Mouse (Mus musculus) thymus, postnatal 36 days (tissue): ENCODE data around the gene Olfr281.
A peak's percentile ranks its signal among the peaks of the same experiment; 100 is the strongest.
"Not testable (repeated sequence)": the region's sequence is repeated elsewhere in the genome, so short reads cannot be mapped to it uniquely, and the experiment has no call there.

Experiments
- DNase-seq, 2 experiments: peaks; one replicate each; pipeline ENCODE4 v3.0.0; 2022; ENCODE audit warnings: mixed read lengths in 2 of 2

Olfr281 gene

DNA sequence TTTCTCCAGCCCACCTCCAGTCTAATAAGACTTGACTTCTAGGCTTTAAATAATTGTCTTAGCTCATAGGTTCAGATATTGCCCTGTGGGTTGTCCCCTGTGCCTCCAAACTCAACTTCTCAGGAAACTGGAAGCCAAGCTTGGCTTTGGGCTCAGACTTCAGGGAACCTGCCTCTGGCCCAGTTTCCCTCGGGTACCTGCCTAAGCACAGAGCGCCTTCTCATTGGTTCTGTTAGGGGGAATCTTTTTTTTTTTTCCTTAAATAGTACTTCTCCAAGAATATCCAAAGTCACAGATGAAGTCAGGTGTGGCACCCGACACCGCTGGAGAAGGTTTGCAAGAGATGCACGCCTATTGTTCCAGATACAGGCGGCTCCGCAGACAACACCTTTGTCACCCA is at the start of gene Olfr281:
Olfr281 (plus strand) TSS at position 301 of the 400 bp plus-strand sequence.
- DNase-seq, result no peak

- no peak for DNase-seq
Measured at GRCm38 (mm10) chr15:98408406-98409060, 43.9 kb upstream of the Olfr281 start.

- no peak for DNase-seq
Measured at GRCm38 (mm10) chr15:98409635-98410034, 42.8 kb upstream of the Olfr281 start.

DNA sequence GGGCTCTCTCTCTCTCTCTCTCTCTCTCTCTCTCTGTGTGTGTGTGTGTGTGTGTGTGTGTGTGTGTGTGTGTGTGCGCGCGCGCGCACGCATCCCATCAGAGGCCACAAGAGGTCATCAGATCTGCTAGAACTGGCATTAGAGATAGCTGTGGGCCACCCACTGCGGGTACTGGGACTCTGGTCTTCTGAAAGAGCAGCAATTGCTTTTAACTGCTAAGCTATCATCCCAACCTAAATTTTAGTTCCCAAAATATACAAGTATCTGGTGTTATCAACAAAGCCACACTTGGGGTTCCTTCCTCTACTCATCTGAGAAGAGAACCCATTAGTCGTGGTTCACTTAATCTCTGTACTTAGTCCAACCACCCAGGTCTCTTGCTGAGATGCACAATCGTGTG is 42.1 kb upstream of the Olfr281 start:
- no peak for DNase-seq

- no peak for DNase-seq
Measured at GRCm38 (mm10) chr15:98415996-98416395, 36.4 kb upstream of the Olfr281 start.

DNA sequence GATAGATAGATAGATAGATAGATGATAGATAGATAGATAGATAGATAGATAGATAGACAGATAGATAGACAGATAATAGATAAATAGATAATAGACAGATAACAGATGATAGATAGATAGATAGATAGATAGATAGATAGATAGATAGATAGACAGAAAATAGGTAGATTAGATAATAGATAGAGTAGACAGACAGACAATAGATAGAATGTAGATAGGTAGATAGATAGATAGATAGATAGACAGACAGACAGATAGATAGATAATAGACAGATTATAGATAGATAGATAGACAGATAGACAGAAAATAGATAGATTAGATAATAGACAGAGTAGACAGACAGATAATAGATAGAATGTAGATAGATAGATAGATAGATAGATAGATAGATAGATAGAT is 35.6 kb upstream of the Olfr281 start:
- DNase-seq, result not testable (repeated sequence)

GRCm38 (mm10) chr15:98417285-98417684 is 35.1 kb upstream of the Olfr281 start:
- peak; percentile 5 to 8 for DNase-seq

DNA sequence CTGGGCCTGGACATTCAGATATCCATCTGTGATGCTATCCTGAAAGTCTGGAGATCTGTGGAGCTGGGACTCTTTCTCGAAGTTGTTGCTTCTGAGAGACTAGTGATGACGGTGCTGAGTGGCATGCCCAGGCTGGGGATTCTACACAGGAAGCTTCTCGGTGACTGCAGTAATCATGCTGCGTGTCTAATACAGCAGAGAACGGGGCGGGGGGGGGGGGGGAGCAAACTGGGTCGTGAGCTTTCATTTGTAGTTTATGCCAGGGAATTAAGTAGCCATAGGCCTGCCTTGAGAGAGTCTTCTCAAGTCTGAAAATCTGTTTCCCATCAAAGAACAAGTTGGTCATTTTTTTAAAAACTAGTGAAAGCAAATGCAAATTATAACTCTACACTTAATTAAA is 34.3 kb upstream of the Olfr281 start:
- no peak for DNase-seq

DNA sequence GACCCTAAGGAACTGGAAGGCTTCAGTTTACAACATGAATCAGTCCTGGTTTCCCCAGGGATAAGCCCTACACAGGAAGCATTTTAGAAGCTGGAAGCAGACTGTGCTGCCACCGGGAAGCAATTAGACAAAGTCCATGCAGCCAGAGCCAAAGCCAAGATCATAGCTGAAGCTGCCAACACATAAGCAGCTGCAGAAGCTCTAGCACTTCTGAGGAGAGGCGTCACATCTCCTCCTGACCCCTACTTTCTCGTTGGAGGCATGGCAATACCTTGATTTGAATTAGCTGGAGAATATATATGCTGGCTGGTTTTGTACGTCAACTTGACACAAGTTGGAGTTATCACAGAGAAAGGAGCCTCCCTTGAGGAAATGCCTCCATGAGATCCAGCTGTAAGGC is 31.5 kb upstream of the Olfr281 start:
- no peak for DNase-seq

DNA sequence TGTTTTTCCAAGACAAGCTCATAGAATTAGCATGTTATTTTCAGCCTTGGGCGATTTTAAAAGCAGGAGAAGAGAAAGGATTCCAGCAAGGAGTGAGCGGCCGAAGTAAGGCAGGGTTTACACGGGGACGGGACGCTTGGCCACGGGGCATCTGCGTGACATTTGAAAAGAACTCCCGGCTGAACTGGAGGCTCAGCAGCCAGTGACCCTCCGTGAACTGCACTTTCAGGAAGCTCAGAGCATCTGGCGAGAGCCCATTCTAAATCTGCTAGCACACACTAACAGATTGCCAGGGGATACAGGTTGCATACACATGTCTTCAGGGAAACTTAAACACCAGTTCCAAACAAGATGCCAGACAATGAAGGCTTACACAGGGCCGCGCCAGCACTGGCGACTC is 28.1 kb upstream of the Olfr281 start:
- no peak for DNase-seq

DNA sequence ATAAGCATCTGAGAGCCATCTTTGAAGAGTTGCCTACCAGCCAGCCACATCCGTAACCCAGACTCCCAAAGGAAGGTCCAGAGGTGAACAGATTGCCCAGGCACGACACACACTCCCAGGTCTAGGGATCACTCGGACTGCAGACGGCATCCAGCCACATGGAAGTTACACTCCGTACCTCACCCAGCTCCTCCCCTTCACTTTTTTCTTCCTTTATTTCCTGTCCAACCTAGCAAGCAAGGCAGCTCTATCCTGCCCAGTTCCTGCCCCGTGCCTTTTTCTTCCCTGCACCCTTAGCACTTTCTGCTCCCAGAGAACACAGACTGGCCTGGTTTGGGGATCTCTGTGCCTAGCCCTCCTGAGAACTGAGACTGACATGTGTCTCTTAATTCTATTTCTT is 27.6 kb upstream of the Olfr281 start:
- DNase-seq, result no peak

DNA sequence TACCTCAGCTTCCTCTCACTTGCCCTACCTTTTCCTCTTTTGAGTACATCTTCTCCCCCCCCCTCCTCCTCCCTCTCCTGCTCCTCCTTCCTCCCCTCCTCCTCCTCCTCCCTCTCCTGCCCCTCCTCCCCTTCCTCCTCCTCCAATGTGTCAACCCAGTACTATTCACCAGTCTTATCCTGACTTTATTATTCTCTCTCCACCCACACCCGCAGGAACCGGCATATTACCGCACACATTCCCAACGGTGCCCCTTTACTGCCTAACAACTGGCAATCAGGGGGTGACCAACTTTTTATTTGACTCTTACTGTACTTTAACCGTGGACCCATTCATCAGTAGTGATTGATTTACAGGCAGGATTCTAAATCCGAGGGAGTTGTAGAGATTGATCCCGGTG is 27.2 kb upstream of the Olfr281 start:
- no peak for DNase-seq

- not testable (repeated sequence) for DNase-seq
Measured at GRCm38 (mm10) chr15:98430925-98431324, 21.5 kb upstream of the Olfr281 start, which contains the start of gene Olfr282. Gene Olfr282 (plus strand): TSS chr15:98431225.

- DNase-seq, result no peak
Measured at GRCm38 (mm10) chr15:98444561-98444960, 7.8 kb upstream of the Olfr281 start.

GRCm38 (mm10) chr15:98448521-98448920 is 3.9 kb upstream of the Olfr281 start:
- no peak for DNase-seq

DNA sequence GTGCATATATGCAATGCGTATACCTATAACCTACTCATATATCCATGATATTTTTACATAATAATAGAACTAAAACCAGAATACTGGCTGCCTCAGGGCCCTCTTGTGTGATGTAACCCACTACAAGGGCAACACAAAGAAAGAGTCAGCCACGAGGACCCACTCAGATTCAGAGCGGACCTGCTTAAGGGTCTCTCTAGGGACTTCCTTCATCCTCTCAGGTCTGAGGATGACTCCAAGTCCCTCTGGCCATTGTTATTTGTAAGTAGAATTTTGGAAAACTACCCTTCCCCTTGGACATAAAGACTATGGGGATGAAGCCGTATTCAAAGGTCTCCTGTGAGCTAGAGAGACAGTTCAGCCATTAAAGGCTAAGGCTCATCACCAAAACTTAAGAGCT is 17.2 kb downstream of the Olfr281 start, which contains the start of gene OR5BS1P:
OR5BS1P (plus strand) TSS at position 301 of the 400 bp plus-strand sequence.
- DNase-seq, result no peak

DNA sequence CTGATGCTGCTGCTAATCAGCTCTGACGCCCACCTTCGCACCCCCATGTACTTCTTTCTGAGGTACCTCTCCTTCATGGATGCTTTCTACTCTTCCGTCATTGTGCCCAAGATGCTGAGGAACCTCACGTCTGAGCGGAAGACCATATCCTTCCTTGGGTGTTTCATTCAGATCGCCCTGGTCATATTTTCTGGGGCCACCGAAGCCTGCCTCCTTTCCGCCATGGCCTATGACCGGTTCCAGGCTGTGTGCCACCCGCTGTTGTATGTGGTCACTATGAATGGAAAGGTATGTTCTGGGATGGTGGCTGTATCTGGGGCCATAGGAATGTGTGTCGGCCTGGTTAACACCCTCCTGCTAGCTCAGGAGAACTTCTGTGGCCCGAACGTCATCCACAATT is 19.2 kb downstream of the Olfr281 start:
- no peak for DNase-seq

DNA sequence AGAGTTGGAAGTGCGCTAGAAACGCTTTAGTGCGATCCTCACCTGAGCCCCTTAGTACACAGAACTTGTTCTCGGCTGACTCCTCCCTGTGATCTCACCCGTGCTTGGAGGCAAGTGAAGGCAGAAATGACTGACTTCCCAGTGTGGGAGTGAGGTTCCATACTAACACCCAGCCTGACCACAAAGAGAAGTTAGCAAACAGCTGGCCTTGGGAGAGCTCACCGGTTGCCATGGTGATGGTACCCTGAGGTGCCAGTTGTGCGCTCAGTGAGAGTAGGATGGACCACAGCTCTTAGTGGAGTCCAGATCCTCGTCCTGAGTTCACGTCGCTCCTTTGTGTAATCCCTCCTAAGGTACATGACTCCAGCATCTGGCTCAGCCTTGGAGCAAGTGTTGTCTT is 22.6 kb downstream of the Olfr281 start:
- no peak for DNase-seq

DNA sequence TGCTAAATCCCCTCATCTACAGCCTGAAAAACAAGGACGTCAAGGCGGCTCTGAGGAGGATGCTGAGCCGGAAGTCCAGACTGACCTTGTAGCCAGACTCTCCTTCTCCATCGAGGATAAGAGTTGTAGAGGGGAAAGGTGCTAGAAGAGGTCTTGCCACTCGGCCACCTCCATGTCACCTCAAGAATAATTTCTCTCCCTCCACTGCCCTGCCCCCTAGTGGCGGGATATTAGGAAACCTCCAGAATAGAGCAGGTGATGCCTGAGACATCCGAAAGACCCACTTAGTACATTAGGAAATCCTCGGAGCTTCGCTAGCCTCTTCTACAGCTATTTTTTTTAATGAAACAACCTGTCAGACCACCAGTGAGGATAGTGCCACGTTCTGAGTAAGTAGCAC is 23.0 kb downstream of the Olfr281 start:
- peak; percentile 42 to 48 for DNase-seq

DNA sequence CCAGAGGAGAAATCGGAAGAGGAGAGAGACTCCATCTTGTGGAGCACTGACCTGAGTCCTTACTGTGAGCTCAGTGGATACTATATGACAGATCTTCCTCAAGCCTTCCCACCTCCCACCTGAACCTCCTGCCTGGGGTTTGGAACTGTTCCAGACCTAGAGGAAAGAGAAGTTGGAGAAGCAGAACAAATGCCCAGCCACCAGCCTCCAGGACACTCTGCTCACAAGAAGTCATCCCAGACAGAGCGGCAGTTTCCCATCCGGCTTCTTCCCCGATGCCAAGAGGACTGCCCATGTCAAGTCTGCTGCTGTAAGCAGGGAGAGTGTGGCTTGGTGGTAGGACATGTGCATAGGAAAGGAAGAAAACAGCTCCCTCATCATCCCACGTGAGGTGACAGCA is 23.9 kb downstream of the Olfr281 start:
- DNase-seq, result no peak

GRCm38 (mm10) chr15:98479568-98480102 is 27.2 kb downstream of the Olfr281 start:
- no peak for DNase-seq

GRCm38 (mm10) chr15:98482701-98483100 is 30.3 kb downstream of the Olfr281 start, which contains the start of gene Lalba:
Gene Lalba (minus strand): TSS chr15:98482721.
- DNase-seq, result no peak

DNA sequence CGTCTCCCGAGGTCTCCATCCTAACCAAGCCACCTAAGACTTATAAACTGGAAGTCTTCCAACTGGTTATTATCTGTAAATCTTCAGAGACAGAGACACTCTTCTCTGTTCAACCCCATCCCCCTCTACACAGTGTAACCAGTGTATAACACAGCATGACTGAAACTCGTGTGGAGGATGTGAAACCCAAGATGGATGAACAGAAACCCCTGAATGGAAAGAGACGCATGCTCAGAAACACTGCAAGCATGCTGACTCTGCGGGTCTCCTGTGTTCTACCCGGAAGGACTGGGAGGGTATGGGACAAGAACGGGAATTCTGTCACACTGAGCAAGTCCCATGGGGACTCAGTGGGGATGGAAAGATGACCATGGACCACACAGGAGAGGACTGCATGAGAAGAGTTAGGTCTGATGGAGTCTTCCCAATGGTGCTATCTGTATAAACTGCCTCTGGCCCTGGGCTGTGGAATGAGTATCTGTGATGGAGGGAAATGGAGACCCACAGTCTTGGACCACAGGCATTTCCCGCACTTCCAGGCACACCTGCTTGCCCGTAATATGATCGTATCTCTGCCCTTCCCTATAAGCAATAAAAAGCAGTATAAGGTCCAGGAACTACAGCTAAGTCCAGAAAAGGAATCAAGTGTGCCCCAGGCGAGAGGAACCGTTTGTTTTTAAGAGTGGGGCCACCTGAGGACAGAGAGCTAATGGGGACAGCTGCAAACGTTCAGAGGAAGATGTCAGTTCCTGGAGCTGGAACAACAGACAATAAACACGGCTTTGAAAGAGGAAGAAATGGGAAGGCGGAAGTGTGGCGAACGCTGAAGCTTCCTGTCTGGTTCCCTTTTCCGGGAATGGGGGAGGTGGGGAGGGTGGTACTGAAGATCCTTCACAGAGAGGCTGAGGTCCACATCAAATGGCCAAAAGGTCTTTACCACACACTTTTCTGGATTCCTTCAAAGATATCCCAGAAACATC is 31.8 kb downstream of the Olfr281 start:
- no peak for DNase-seq
